ENCODE assay signal across 30 mouse cellular contexts in genomic region chr2:151986958-151987357, GRCm38 (mm10).
"Had no signal": no experiment of that assay in that cellular context is flagged by ENCODE, and none has a peak within 500 bp of the region (broad histone marks: within the 10 kb centered on the region; RNA-seq: fewer than 3 reads in every experiment).

No protein-coding gene starts in this region.

- H3K27ac ChIP-seq: heart, embryonic 10.5 days; heart, embryonic 13.5 days; heart, embryonic 15.5 days; hindbrain, embryonic 10.5 days; hindbrain, embryonic 12.5 days; hindbrain, embryonic 13.5 days; hindbrain, embryonic 14.5 days; hindbrain, embryonic 15.5 days; hindbrain, postnatal 0 days; intestine, embryonic 15.5 days; kidney, embryonic 15.5 days; kidney, postnatal 0 days; layer of hippocampus, adult 2 months had no signal

- H3K9me3 ChIP-seq: heart, embryonic 10.5 days; heart, embryonic 12.5 days; heart, embryonic 13.5 days; heart, embryonic 15.5 days; hindbrain, embryonic 10.5 days; hindbrain, embryonic 12.5 days; hindbrain, embryonic 13.5 days; hindbrain, embryonic 15.5 days; intestine, embryonic 15.5 days; kidney, embryonic 15.5 days had no signal

- H3K27me3 ChIP-seq: hindbrain, embryonic 12.5 days; hindbrain, embryonic 13.5 days; hindbrain, embryonic 15.5 days; intestine, embryonic 15.5 days; kidney, embryonic 15.5 days had no signal

- H3K4me3 ChIP-seq: heart, embryonic 10.5 days; heart, embryonic 12.5 days; heart, embryonic 13.5 days; heart, embryonic 15.5 days; hindbrain, embryonic 10.5 days; hindbrain, embryonic 12.5 days; hindbrain, embryonic 13.5 days; hindbrain, embryonic 15.5 days; intestine, embryonic 15.5 days; kidney, embryonic 15.5 days; layer of hippocampus, adult 2 months had no signal

- H3K9ac ChIP-seq: heart, embryonic 12.5 days; heart, embryonic 13.5 days; heart, embryonic 15.5 days; hindbrain, embryonic 12.5 days; hindbrain, embryonic 13.5 days; hindbrain, embryonic 14.5 days; hindbrain, embryonic 15.5 days; intestine, embryonic 15.5 days; kidney, embryonic 15.5 days had no signal

- H3K4me1 ChIP-seq: heart, embryonic 12.5 days; heart, embryonic 13.5 days; heart, embryonic 15.5 days; intestine, embryonic 15.5 days had no signal

- DNase-seq: heart, postnatal 10 days; heart, postnatal 14 days; heart, postnatal 36 days; heart, postnatal 4 days; kidney, adult 11 months; kidney, adult 18-20 months; kidney, adult 2 months; kidney, adult 8-10 months; kidney, adult 9 months; kidney, postnatal 10 days; kidney, postnatal 14 days; kidney, postnatal 25 days; kidney, postnatal 36 days; kidney, postnatal 4 days; layer of hippocampus, adult 9-11 months; layer of hippocampus, postnatal 36 days had no signal

- H3K36me3 ChIP-seq: heart, embryonic 10.5 days; heart, embryonic 12.5 days; heart, embryonic 13.5 days; heart, embryonic 15.5 days; hindbrain, embryonic 10.5 days; hindbrain, embryonic 12.5 days; hindbrain, embryonic 13.5 days; hindbrain, embryonic 15.5 days; intestine, embryonic 15.5 days; kidney, embryonic 15.5 days had no signal
